Mouse (Mus musculus) intestine, embryonic 14.5 days (tissue): ENCODE data around the gene 9630041A04Rik. TPM values are rescaled to one million over a fixed set of nuclear protein-coding genes. Genes with fewer than 3 reads are reported as not detected.

Experiments
- ATAC-seq: fragments of 200-750 bp; cut with Nextera tagmentation; replicated peaks from 2 replicates; pipeline ENCODE4 v1.8.0; 2017; ENCODE audit warnings: low read depth, moderate number of reproducible peaks, moderate TSS enrichment, moderate library complexity; ENCODE audit not compliant: low FRiP score, low TSS enrichment
- DNase-seq: peaks from one replicate; pipeline ENCODE4 v3.0.0-alpha.2; 2018; ENCODE audit warnings: low spot score
- H3K27ac ChIP-seq: fragments of 300-500 bp; sonication (generic); 2 replicates; pipeline ENCODE4 v1.5.1; 2014; ENCODE audit warnings: low read depth, mild to moderate bottlenecking, control low read depth
- H3K27me3 ChIP-seq: fragments of 300-500 bp; sonication (generic); replicated peaks from 2 replicates; pipeline ENCODE4 v1.6.1; 2014; ENCODE audit warnings: low read length, control low read depth; ENCODE audit not compliant: control insufficient read depth, insufficient read depth
- H3K36me3 ChIP-seq: fragments of 300-500 bp; sonication (generic); 2 replicates; pipeline ENCODE4 v1.6.1; 2014; ENCODE audit warnings: low read length, control low read depth; ENCODE audit not compliant: control insufficient read depth, insufficient read depth
- H3K4me1 ChIP-seq: fragments of 300-500 bp; sonication (generic); replicated peaks from 2 replicates; pipeline ENCODE4 v1.6.1; 2014; ENCODE audit warnings: low read length, control low read depth, mixed read lengths; ENCODE audit not compliant: control insufficient read depth, insufficient read depth
- H3K4me2 ChIP-seq: fragments of 300-500 bp; sonication (generic); 2 replicates; pipeline ENCODE4 v1.6.1; 2014; ENCODE audit warnings: low read length
- H3K4me3 ChIP-seq: fragments of 300-500 bp; sonication (generic); 2 replicates; pipeline ENCODE4 v1.5.1; 2014; ENCODE audit warnings: low read depth, low read length, control low read depth, mixed read lengths
- H3K9ac ChIP-seq: fragments of 300-500 bp; sonication (generic); 2 replicates; pipeline ENCODE4 v1.6.1; 2014; ENCODE audit warnings: mild to moderate bottlenecking, low read length
- H3K9me3 ChIP-seq: fragments of 300-500 bp; sonication (generic); 2 replicates; pipeline ENCODE4 v1.6.1; 2016; ENCODE audit warnings: low read length, control low read depth; ENCODE audit not compliant: control insufficient read depth
- WGBS: fragments of 180-500 bp; shearing (Covaris S2); extraction: QIAGEN DNeasy Blood & Tissue Kit; methylation state at CpG from one replicate; pipeline ENCODE4 v1.1.7; 2014; 5-methylcytosine and 5-hydroxymethylcytosine counted together
- polyA plus RNA-seq: library from polyadenylated mRNA; unstranded; fragments of >200 nt; fragmentation: Nextera tagmentation; extraction: Ambion mirVana; gene quantifications from 2 replicates; pipeline ENCODE4 v1.2.1, GENCODE M21; 2014

9630041A04Rik gene
- polyA plus RNA-seq, 1 experiment from 2014 or later = 0.15 TPM

GRCm38 (mm10) chr9:101934887-101935286 is 73.2 kb downstream of the 9630041A04Rik start:
- 84% methylated on average over 8 of the region's 8 CpGs for WGBS
- no peaks in the 10 kb centered on the region for H3K36me3 ChIP-seq
- H3K9me3 ChIP-seq = no peaks in the 10 kb centered on the region
- no peak overlapping the region for H3K27ac ChIP-seq
- no peaks in the 10 kb centered on the region for H3K27me3 ChIP-seq
- H3K9ac ChIP-seq = no peak overlapping the region
- ATAC-seq (no peak), DNase-seq (no peak)
- no peaks in the 10 kb centered on the region for H3K4me1 ChIP-seq
- no peak overlapping the region for H3K4me3 ChIP-seq
- H3K4me2 ChIP-seq = no peak overlapping the region

- H3K27me3 ChIP-seq = no peaks in the 10 kb centered on the region
- H3K9me3 ChIP-seq = no peaks in the 10 kb centered on the region
- no peak for DNase-seq
- no peak overlapping the region for H3K4me3 ChIP-seq
- no peaks in the 10 kb centered on the region for H3K36me3 ChIP-seq
- no peaks in the 10 kb centered on the region for H3K4me1 ChIP-seq
- H3K9ac ChIP-seq = no peak overlapping the region
- 73% methylated on average over 4 of the region's 4 CpGs for WGBS
- H3K4me2 ChIP-seq = no peak overlapping the region
- no peak for ATAC-seq
- H3K27ac ChIP-seq = no peak overlapping the region
Observed at GRCm38 (mm10) chr9:101938066-101938465, 76.4 kb downstream of the 9630041A04Rik start.

- no peak for DNase-seq
- no peaks in the 10 kb centered on the region for H3K36me3 ChIP-seq
- H3K27ac ChIP-seq = no peak overlapping the region
- H3K27me3 ChIP-seq = no peaks in the 10 kb centered on the region
- WGBS = 69% methylated on average over 5 of the region's 5 CpGs
- H3K9me3 ChIP-seq = no peaks in the 10 kb centered on the region
- no peaks in the 10 kb centered on the region for H3K4me1 ChIP-seq
- H3K4me3 ChIP-seq = no peak overlapping the region
- H3K4me2 ChIP-seq = no peak overlapping the region
- no peak for ATAC-seq
- no peak overlapping the region for H3K9ac ChIP-seq
Observed at GRCm38 (mm10) chr9:101939006-101939405, 77.4 kb downstream of the 9630041A04Rik start.

- H3K9me3 ChIP-seq = no peaks in the 10 kb centered on the region
- H3K27me3 ChIP-seq = no peaks in the 10 kb centered on the region
- DNase-seq (no peak), ATAC-seq (no peak)
- WGBS = 65% methylated on average over 3 of the region's 3 CpGs
- no peak overlapping the region for H3K4me2 ChIP-seq
- no peaks in the 10 kb centered on the region for H3K4me1 ChIP-seq
- no peak overlapping the region for H3K9ac ChIP-seq
- no peaks in the 10 kb centered on the region for H3K36me3 ChIP-seq
- H3K4me3 ChIP-seq = no peak overlapping the region
- no peak overlapping the region for H3K27ac ChIP-seq
Observed at GRCm38 (mm10) chr9:101940182-101940581, 78.5 kb downstream of the 9630041A04Rik start.

- no peaks in the 10 kb centered on the region for H3K9me3 ChIP-seq
- no peaks in the 10 kb centered on the region for H3K4me1 ChIP-seq
- 85% methylated on average over 9 of the region's 9 CpGs for WGBS
- H3K4me3 ChIP-seq = no peak overlapping the region
- no peak overlapping the region for H3K9ac ChIP-seq
- ATAC-seq (no peak), DNase-seq (no peak)
- H3K4me2 ChIP-seq = no peak overlapping the region
- H3K27ac ChIP-seq = no peak overlapping the region
- no peaks in the 10 kb centered on the region for H3K27me3 ChIP-seq
- H3K36me3 ChIP-seq = no peaks in the 10 kb centered on the region
Observed at GRCm38 (mm10) chr9:101942058-101942669, 80.5 kb downstream of the 9630041A04Rik start.

- 69% methylated on average over 7 of the region's 7 CpGs for WGBS
- Histone ChIP-seq H3K27me3 (no peaks in the 10 kb centered on the region), H3K9ac (no peak overlapping the region), H3K36me3 (no peaks in the 10 kb centered on the region), H3K27ac (no peak overlapping the region), H3K9me3 (no peaks in the 10 kb centered on the region), H3K4me1 (no peaks in the 10 kb centered on the region), H3K4me2 (no peak overlapping the region), H3K4me3 (no peak overlapping the region)
- DNase-seq (no peak), ATAC-seq (no peak)
Observed at GRCm38 (mm10) chr9:101945326-101945725, 83.7 kb downstream of the 9630041A04Rik start.

GRCm38 (mm10) chr9:101945814-101946213 is 84.2 kb downstream of the 9630041A04Rik start:
- H3K4me3 ChIP-seq = no peak overlapping the region
- no peaks in the 10 kb centered on the region for H3K36me3 ChIP-seq
- no peaks in the 10 kb centered on the region for H3K4me1 ChIP-seq
- H3K27me3 ChIP-seq = no peaks in the 10 kb centered on the region
- H3K4me2 ChIP-seq = no peak overlapping the region
- no peak overlapping the region for H3K9ac ChIP-seq
- DNase-seq = no peak
- no peak for ATAC-seq
- H3K27ac ChIP-seq = no peak overlapping the region
- no peaks in the 10 kb centered on the region for H3K9me3 ChIP-seq
- WGBS = 93% methylated on average over 4 of the region's 4 CpGs

GRCm38 (mm10) chr9:101950101-101950500 is 88.5 kb downstream of the 9630041A04Rik start:
- H3K27me3 ChIP-seq = no peaks in the 10 kb centered on the region
- H3K36me3 ChIP-seq = no peaks in the 10 kb centered on the region
- H3K9me3 ChIP-seq = no peaks in the 10 kb centered on the region
- H3K27ac ChIP-seq = no peak overlapping the region
- WGBS = 27% methylated on average over 3 of the region's 3 CpGs
- no peak for DNase-seq
- H3K4me2 ChIP-seq = no peak overlapping the region
- H3K4me1 ChIP-seq = no peaks in the 10 kb centered on the region
- ATAC-seq = no peak
- H3K4me3 ChIP-seq = no peak overlapping the region
- no peak overlapping the region for H3K9ac ChIP-seq

GRCm38 (mm10) chr9:101954529-101954928 is 92.9 kb downstream of the 9630041A04Rik start:
- H3K9me3 ChIP-seq = no peaks in the 10 kb centered on the region
- no peak for ATAC-seq
- H3K27ac ChIP-seq = no peak overlapping the region
- H3K4me3 ChIP-seq = no peak overlapping the region
- no peaks in the 10 kb centered on the region for H3K4me1 ChIP-seq
- H3K27me3 ChIP-seq = no peaks in the 10 kb centered on the region
- no peak overlapping the region for H3K4me2 ChIP-seq
- WGBS = 82% methylated on average over 4 of the region's 4 CpGs
- H3K9ac ChIP-seq = no peak overlapping the region
- no peaks in the 10 kb centered on the region for H3K36me3 ChIP-seq
- no peak for DNase-seq
